Mouse (Mus musculus) E14TG2a.4 (cell line): ENCODE measurements at regions not wholly inside any gene's neighbourhood (a gene's known extent, or its start where the extent isn't known, plus 50 kb on each side); places are given as distances from the start of the nearest gene placed in this dataset.

Experiments used
- CTCF ChIP-seq: conservative IDR thresholded peaks from 2 replicates; pipeline ENCODE4 v1.5.1; 2014; ENCODE audit warnings: low read length
- POU5F1 ChIP-seq: IDR thresholded peaks from 2 replicates; pipeline ENCODE4 v1.6.1; 2014; ENCODE audit warnings: low read length, borderline replicate concordance

DNA sequence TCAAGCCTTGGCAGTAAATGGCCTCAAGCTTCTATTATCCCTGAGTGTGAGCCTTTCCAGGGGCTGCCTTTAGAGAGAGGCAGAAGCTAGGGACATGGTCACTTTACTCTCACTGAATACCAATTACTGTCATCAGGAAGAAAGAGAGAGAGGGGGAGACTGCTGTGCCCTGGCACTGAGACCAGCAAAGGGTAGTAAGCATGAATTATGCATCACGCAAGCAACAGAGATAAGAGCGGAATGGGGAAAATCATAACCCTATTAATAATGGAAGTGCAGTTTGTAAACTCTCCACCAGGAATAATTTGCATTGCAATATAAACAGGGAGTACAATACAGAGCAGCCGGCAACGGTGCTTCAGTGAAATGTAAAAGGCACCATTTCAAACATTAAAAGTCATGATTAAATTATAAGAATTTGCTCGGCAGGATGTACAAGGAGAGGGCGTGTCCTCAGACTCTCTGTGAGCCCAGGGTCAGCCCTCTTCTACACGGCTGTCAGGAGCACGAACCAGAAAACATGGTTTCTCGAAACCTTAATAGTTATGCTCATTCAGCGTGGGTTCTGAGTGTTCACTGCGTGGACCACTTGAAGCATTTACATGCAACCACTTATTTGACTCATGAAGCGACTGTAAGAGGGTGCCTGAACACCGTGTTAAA, 175.2 kb downstream of the Gm826 start:
- TF ChIP-seq CTCF (no peak), POU5F1 (no peak)
